Mouse (Mus musculus): ENCODE measurements around the gene Acot7.
A peak's percentile ranks its signal among the peaks of the same experiment; 100 is the strongest.

DNA sequence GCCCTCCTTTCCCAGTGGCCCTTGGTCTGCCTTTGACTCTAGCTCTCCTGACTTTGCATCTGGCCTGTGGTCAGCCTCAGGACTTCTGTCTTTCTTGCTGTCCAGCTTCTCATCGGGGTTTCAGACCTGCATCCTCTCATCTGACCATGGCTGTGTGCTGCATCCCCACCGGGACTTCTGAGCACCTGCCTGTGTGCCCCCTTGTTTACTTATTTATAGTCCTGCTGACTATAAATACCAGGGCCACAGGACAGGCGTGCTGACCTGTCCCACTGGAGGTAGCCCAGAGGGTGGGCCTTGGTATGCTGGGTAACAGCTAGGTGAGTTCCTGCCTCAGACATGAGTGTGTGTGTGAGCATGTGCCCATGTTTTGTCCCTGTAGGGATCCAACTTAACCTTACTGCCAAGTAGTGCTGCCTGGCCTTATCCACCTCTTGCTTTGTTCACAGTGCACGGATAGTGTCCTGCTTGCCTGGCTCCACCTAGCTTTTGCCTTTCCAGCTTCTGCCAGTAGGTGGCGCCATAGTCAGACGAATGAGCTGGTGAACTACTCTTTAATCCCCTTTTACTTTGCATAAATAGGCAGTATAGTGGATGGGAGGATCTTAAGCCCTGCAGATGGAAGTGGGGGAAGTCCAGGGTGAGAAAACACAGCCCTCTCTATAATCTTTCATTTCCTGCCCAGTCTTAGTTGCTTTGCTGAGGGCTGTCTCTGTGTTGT is 36.0 kb downstream of the Acot7 start:
- TF ChIP-seq CTCF (IDR thresholded peaks at IDR 0.05; ENCODE audit: low read depth): peak; percentile 97
- TF ChIP-seq EP300 (IDR thresholded peaks at IDR 0.05; ENCODE audit: low read depth): no peak
